Mouse (Mus musculus) fat pad, adult 2 months (tissue): ENCODE results near the gene Scn2b.

ENCODE experiments used
- DNase-seq: peaks from one replicate; pipeline ENCODE4 v3.0.0-alpha.2; 2011; ENCODE audit warnings: low read depth, low spot score; ENCODE audit errors: extremely low read depth

Gene Scn2b

GRCm38 (mm10) chr9:45119316-45119953, 1.9 kb downstream of the Scn2b start:
- no peak for DNase-seq

- no peak for DNase-seq
These were observed 2.5 kb downstream of the Scn2b start for GRCm38 (mm10) chr9:45119954-45120530.

DNA sequence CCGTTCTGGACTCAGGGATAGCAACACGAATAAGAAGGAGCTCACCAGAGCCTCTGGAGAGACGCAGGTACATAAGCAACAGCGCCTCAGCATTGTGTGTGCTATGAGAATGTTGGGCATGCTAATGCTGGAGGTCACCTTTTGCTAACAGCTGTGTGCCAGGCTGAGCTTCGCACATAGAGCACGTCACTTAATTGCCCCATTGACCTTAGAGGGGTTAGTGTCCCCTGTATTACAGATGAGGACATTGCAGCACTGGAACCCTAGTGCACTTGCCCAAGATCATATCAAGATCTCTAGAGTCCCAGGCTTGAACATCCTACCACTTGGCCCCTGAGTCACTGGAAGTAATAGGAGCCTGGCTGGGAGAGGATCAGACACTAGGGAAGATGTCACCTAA, 3.0 kb downstream of the Scn2b start:
- no peak for DNase-seq

GRCm38 (mm10) chr9:45121001-45121400, 3.4 kb downstream of the Scn2b start:
- DNase-seq: no peak

DNA sequence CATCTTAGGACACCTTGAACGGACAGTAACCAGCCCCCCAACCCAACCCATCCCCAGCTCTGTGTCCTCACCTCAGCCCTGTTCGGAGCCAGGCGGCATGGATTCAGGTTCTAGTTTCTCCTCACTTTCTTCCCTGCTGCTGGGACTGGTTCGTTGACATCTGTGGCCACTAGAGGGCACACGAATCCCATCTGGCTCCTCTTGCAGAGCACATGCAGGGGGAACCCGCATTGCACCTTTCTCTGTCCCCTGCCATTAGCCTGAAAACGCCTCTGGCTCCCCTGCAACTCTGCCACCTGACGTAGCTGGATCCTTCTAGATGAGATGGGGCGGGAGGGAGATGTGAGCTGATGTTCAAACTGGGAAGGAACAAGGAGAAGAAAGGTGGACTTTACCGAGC, 4.2 kb downstream of the Scn2b start:
- no peak for DNase-seq

GRCm38 (mm10) chr9:45122209-45122761, 4.7 kb downstream of the Scn2b start:
- DNase-seq: no peak

- no peak for DNase-seq
These were observed 7.6 kb downstream of the Scn2b start for GRCm38 (mm10) chr9:45125211-45125610.

GRCm38 (mm10) chr9:45126941-45127340, 9.4 kb downstream of the Scn2b start:
- DNase-seq: no peak

DNA sequence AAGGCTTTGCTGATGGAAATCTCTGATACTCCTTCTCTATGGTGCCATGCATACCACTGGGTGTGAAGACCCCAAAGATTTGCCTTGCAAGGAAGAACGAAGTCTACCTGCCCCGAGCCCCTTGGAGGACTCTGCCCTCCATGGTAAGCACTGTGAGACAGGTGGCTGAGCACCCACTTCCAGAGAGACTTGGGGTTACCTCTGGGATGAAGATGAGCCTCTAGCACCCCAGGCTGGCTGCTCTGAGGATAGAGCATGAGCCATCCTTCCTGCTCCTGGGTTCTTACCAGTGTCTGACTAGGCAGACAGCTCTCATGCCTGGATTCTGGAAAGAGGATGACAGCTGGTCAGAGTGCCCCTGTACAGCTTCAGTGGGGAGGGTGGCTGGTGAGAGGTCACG, 12.5 kb downstream of the Scn2b start:
- DNase-seq: no peak

DNA sequence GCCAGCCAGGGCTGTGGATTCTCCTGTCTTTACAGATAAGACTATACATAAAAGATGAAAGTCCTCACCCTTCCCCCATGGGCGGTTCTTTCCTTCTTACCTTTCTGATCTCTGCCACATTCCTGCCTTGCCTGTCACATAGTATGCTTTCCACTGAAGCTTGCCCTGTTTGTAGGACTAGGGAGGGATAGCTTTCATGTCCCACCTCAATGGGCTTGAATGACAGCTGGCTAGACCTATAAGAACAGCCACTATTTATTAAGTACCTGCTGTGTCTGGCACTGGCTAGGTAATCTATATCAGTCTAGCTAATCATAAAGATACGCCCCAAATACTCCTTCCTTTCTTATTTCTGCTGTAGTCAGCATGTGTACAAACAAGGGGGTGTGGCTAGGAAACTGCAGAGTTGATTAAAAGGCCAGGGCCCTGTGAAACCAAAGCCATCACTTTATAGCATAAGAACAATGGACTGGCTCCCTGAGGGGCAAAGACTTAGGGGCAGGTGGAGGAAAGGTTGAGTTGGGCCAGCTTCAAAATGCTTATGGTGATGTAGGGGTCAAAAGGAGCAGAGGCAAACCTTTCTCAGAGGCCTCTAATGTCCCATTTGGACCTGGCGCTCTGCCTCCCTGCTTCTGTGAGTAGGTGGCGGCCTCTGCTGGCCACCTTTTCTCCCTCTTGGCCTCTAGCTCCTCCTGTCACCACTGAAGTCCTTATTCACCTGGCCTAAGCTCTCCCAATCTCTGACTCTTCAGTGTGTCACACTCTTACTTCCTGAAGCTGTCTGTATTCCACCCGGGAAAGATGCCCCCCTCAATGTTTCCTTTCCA, 16.1 kb downstream of the Scn2b start:
- no peak for DNase-seq

DNA sequence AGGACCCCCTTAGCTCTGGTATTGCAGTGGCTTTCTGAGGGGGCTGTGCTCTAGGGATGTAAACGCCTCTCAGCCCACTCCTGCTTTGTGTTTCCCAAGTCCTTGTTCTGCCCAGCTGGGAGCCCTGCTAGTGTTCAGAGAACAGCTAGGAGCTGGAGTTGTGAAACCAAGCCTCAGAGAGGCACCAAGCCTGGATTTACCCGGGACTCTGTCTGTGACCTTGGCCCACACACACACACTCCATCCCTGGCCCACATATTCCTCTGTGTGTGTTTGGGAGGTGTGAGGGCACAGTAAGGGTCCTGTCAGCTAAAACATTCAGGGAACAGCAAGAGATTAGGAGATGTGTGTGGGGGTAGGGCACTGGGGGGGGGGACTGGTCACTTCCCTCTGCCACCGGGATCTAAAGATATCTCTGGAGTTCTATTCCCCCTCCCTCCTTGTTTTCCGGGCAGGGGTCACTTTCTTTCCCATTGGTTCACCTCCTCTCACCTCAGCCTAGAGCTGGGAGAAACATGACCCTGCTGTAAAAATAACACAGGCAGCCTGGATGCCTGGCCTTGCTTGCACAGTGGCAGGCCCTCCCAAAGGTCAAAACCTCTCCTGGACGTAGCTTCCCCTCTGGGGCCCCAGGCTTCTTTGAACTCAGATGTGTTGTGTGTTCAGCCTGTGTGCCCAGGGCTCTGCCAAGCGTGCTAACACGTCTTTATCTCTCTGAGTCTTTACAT, 19.0 kb downstream of the Scn2b start:
- DNase-seq: no peak

DNA sequence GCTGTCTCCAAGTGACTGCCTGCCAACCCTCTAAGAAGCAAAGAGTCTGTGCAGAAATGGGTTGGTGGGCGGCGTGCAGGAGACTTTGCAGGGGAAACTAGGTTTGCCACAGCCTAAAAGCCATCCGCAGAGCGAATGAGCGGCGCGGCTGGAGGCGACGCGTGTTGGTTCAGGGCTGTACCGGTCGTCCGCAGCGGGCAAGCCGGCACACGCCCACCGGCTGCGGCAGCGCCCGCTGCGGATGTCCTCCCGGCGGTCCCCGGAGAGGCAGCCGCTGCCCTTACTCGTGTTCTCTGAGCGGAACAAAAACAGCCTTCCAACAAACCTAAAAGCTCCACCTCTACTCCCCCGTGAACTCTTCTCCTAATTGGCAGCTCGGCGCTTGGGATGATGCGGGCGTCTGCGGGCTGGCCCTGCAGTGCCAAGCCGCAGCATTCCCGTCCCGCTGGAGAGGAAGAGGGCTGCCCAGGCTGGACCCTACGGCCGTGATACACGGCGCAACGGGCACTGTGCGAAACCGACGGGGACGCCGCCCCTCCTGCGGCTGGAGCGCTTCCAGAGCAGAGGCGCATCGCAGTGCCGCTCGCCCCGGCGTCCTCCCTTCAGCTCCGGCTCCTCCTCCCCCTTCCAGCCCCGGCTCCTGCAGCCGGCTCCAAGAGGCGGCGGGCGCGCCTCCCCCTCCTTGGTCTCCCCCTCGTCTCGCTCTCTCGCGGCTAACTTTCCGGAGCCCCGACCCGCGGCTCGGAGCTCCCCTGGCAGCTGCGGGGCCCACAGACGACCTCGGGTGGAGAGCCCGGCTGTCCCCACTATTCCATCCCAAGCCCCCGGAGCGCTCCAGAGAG, 20.8 kb downstream of the Scn2b start, which contains the start of gene Scn4b:
Scn4b (plus strand) TSS at position 205 of the 842 bp plus-strand sequence.
- DNase-seq: no peak

- no peak for DNase-seq
These were observed 21.5 kb downstream of the Scn2b start for GRCm38 (mm10) chr9:45139082-45139481.

- DNase-seq: no peak
These were observed 23.4 kb downstream of the Scn2b start for GRCm38 (mm10) chr9:45140945-45141344.

DNA sequence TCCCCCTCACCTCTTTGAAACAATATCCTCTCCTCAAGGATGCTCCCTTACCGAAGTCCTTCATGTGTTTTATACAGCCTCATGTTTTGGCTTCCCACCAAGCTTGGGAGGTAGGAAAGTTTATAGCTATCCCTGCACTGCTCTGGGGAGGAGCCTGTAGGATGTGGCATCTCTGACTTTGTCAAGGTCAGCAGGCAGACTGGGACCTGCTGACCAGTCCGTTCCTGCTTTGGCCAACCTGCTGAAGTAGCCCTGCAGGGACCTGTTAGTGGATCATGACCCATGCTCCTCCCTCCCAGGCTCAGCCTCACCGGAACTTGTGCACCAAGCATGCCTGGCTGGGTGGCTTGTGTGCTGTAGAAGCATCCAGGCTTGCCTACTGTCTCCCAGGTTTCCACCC, 25.1 kb downstream of the Scn2b start:
- no peak for DNase-seq

DNA sequence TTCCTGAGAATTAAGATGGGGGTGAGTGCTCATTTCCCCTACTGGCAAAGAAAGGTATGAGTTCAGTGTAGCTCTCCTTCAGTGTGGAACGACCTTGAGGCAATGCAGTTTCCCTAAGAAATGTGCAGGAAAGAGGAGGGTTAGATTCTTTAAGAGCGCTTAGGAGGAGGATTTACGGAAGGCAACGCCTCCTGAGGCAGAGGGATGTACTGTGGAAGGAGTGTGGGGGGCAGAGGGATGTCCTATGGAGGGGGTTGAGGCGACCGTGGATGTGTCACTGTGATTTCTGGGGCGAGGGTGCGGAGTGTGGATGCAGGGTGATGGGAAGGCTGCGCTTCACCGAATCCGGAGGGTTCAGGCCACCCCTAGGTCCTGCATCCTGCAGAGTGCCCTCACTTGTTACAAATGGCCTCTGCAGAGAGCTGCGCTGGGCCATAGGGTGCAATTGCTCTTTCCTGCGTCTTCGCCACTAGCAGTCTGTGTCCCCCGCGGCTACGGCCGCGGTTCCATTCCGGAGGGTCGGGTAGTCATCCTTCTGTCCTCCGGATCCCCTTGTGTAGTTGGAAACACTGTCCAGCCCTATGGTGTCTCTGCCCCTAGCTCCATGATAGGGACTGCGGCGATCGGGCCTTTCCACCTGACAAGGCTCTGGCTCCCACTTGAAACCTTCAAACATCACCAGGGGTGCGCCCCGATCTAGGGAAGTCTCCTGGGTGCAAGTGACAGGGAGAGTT, 28.1 kb downstream of the Scn2b start:
- no peak for DNase-seq

GRCm38 (mm10) chr9:45146267-45146597, 28.6 kb downstream of the Scn2b start:
- DNase-seq: no peak

GRCm38 (mm10) chr9:45150933-45151332, 33.4 kb downstream of the Scn2b start:
- DNase-seq: no peak

DNA sequence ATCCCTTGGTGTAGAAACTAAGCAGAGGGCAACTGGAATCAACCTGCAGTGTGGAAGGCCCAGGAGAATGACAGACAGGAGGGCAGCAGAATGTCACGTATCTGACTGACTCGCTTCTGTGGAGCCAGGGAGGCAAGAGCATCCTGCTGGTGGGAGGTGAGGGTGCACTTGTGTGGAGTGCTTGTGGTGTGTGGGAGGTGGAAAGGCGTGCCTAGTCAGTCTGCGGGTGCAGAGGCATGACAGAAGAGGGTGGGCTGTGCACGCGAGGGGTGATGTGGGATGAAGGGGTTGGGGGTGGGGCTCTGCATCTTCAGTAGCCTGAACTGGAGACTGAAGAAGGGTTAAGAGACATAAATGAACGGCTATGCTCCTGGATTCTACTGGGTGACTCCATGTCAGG, 35.8 kb downstream of the Scn2b start:
- no peak for DNase-seq

DNA sequence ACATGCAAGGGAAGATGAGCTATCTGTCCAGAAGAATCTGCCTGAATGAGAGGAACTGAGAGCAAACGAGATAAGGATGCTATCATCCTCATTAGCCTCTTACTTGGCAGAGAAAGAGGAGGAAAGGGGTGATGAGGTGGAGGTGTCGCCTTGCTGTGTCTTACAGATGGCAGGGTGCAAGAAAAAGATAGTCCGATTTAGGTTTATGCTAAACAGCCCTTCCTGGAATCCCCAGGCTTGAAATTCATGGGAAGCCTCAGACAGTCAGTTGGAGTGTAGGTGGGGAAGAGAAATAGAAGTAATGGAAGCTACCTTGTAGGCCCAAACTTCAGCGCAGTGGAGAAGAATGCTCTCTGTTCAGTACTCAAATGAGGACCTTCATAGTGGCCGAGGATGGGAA, 50.3 kb downstream of the Scn2b start:
- DNase-seq: no peak
